Mouse (Mus musculus) gastrocnemius, postnatal 10 days (tissue): ENCODE measurements around the gene Pcnx. TPM values are rescaled to one million over a fixed set of nuclear protein-coding genes. Genes with fewer than 3 reads are reported as not detected.
A peak's percentile ranks its signal among the peaks of the same experiment; 100 is the strongest.

Experiments
- DNase-seq: peaks from one replicate; pipeline ENCODE4 v3.0.0; 2021; ENCODE audit warnings: mixed read lengths
- total RNA-seq, 2 experiments: library from RNA; stranded (reverse); gene quantifications; 2 replicates each; pipeline ENCODE4 v1.2.3; 2021

The Pcnx gene
- total RNA-seq, 2 experiments from 2014 or later = 48.3 to 49.1 TPM

- no peak for DNase-seq
Observed at GRCm38 (mm10) chr12:81855031-81855430, 4.8 kb upstream of the Pcnx start.

DNA sequence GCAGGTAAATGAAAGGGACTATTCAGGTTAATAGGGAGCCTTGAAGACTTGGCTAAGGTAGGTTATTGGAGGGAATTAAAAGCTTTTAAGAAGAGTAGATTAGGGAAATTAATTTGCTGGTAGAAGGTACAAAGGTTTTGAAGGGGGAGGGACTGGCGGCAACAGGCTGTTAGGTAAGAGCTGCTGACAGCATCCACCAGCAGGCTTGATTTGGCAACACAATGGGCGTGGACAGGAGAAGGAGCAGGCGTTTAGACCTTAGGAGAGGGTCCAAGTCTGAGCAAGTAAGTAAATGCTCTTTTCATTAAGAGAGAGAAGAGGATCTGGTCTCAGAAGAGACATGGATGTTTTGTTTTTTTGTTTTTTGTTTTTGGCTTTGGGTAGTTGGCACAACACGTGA is 3.1 kb upstream of the Pcnx start:
- DNase-seq = no peak

DNA sequence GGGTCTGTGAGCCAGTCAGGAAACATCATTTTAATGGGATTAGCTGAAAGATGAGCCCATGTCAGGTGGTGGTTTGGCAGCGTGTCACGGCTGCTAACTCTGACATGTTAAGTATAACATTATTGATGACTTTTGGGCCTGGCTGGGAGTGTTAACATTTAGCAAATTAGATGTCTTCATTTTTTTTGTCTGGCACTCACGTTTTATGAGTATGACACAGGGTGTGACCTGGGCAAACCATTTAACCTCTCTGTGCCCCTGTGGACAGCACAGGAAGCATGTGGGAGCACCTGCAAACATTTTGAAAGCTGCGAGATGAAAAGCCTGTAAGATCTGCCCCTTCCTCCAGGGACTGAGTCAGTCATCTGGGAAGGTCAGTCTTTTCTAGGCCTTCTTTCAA is 2.6 kb upstream of the Pcnx start:
- DNase-seq = no peak

GRCm38 (mm10) chr12:81857978-81858569 is 1.7 kb upstream of the Pcnx start:
- no peak for DNase-seq

DNA sequence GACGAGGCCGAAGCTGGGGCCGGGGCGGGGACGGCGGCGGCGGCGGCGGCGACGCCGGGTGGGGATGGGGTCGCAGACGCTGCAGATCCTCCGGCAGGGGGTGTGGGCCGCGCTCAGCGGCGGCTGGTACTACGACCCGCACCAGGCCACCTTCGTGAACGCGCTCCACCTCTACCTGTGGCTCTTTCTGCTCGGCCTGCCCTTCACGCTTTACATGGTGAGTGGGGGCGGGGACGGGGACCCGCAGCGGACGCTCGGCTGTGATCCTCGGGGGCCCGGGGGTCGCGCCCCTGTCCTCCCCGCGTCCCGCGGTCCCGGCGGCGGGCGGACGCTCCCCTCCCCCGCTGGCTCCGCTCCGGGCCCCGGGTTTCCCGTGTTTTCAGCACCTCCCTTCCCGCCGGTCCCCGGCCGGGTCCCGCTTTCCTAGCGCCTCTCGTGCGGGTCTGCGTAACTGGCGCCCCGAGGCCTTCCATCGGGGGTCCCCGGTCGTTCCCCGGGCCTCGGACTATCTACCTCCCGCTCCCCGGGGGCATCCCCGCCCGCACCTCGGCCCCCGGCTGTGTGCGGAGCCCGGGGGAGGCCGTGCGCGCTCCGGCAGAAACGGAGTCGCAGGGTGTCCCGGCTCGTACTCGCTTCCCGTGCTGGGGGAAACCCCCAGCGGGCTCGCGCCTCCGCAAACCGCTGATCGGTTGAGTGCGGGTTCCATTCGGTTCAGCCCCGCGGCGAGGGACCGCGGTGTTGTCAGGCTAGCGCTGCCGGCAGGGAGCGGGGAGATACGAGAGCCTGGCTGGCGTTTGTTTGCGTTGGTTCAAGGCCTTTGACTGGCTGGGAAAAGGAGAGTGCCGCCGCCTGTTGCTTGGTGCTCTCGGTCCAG is 722 bp downstream of the Pcnx start:
- peak; percentile 68 for DNase-seq

DNA sequence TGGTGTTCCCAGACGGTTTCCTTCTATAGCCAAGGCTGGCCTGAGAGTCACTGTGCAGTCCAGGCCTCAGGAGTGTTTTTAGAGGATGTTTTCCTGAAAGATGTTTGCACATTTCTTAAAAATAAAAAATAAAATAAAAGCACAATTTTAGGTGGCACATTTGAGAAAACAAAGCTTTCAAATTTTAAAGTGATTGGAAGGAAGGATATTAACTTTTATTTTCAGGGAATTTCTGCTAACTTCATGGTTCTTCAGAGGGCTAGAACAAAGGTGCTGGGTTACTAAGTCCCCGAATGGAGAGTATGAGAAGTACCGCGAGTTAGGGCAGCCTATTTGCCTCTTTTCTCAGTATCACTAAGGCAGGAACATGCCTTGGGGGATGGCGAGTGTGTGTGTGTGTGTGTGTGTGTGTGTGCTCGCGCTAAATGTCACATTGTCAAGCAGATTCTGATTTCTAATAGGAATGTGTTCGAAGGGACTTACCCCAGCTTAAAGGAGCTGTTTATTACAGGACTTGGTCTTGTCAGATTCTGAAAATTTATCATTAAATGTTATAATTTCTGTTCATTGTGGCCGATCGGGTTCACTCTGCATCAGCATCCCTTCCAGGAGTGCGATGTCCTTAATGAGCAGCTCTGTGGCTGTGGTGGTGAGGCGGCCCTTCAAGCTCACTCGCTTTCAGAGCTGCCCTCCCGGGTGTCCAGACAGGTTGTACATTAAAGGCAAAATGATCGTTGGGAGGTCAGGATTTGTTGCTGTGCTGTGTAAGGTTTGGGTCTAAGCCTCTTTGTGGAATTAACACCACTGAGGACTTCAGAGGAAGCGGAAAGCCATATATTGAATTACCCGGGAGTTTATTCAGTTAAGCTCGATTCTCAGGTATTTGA is 1.6 kb downstream of the Pcnx start:
- no peak for DNase-seq

DNA sequence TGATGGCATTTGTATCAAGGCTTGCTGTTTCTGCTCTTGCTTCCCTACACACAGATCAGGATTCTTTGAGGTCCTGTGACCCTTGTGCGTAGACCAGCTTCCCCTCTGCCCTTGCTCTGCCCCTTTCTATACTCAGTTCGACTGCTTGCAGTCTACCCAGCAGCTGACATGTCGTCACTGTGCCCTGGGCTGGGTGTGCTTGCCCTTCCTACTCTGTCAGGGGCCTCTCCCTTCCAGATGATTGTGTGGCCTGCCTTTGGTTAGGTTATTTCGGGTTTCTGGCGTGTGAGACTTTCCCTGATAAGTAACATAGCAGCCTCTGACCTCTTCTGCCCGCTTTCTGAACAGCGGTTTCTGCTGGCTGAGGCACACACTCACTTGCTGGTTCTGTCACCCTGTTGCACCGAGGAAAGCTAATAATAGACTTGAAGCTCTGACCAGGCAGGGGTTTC is 2.6 kb downstream of the Pcnx start:
- peak; percentile 10 for DNase-seq

DNA sequence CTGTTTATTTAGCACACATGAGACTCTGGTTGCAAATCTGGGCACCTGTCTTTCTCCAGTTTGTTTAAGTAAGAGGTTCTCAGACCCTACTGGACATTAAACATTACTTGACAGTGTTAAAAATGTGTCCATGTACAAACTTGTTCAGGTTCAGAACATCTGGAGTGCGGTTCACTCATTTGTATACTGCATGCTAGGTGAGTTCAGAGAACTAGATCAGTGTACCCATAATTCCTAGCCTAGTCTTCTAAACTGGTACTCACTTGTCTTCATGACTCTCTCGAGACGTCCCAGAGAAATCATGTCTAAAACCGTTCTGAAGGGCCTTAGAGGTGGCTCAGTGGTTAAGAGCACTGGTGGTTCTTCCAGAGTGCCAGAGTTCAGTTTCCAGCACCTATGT is 4.1 kb downstream of the Pcnx start:
- no peak for DNase-seq

GRCm38 (mm10) chr12:81865183-81865582 is 5.4 kb downstream of the Pcnx start:
- DNase-seq = no peak

- no peak for DNase-seq
Observed at GRCm38 (mm10) chr12:81867316-81867715, 7.5 kb downstream of the Pcnx start.

- no peak for DNase-seq
Observed at GRCm38 (mm10) chr12:81869205-81869940, 9.6 kb downstream of the Pcnx start.

DNA sequence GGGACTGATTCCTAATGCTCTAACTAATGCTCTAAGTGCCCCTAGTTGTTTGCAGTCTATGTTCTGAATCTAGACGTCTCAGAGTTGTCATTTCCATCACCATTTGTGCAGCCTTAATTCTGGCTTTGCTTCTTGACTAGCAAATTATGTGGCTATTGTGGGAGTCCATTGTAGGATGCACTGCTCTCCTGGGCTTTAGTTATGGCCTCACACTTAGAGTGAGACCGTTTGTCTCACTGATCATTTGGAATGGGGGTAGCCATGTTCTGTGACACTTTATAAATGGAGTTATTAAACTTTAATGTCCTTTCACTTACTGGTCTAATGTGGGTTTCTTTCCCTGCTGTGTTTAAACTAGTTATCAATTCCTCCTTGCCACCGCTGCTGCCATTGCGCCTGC is 13.5 kb downstream of the Pcnx start:
- no peak for DNase-seq

DNA sequence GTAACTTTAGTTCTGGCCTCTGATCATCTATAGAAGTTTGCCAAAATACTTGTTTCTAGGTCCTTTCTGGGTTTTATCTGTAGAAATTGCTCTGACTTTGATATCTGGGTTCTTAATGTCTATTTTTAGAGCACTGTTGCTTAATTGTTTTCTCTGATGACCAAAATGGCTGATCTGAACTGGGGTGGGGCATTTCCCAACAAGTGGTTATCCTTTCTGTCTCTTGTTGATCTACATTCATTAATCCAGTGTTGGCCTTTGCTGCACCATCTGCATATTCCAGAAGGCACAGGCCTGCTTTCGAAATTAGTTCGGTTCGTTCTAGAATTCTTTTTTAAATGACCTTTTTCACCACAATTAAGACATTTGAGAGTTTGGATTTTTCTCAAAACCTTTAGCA is 20.3 kb downstream of the Pcnx start:
- no peak for DNase-seq

GRCm38 (mm10) chr12:81883255-81884106 is 23.7 kb downstream of the Pcnx start:
- no peak for DNase-seq

- no peak for DNase-seq
Observed at GRCm38 (mm10) chr12:81884107-81884398, 24.2 kb downstream of the Pcnx start.

DNA sequence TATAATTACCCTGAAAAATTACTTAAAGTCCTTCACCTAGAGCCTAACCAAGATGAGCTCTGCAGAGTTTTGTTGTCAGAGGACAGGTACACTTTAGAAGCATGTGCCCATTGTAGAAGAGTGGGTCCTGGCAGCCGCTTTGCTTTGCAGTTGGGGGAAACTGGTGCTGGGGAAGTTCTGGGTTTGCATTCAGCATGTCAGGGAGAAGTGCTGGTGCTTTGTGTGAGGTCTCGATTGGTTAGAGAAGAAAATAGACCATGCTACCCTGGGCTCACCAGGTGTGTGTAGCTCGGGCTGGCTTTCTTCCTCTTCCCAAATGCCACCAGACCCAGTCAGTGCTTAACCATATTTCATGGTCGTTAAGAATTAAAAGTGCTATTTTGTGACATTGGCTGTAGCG is 25.2 kb downstream of the Pcnx start:
- DNase-seq = no peak

GRCm38 (mm10) chr12:81885982-81886381 is 26.2 kb downstream of the Pcnx start:
- DNase-seq = no peak

DNA sequence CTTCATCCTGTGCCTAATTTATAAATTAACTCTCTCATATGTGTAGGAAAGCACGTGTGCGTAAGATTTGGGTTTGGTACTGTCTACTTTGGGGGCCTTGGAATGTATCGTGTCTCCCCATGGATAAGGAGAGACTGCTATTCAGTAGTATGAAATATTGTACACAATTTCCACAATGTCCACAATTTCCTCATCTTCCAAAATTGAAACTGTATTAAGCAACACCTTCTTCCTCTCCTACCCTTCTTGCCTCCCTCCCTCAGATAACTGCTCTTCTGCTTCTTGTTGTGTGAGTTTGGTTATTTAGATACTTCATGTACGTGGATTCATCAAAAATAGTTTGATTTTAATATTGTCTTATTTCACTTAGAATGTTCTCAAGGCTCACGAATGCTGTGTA is 29.1 kb downstream of the Pcnx start:
- DNase-seq = no peak

DNA sequence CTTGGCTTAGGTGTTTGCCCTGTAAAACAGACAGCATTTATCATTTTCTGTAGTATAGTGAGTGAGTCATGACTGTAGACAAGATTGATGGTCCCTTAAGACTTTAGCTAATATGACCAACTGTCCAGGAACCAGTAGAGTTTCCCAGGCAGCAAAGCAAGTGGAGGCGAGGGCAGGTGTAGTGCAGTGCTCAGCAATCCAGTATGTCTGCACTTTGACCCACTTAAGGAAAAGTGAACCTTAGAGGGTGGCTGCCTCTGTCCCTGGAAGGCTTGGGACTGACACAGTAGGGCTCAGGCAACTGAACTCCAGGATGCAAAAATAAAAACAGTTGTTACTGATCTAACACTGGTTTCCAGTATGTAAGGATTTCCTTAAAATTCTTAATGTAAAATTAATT is 32.1 kb downstream of the Pcnx start:
- DNase-seq = no peak

GRCm38 (mm10) chr12:81894311-81894710 is 34.5 kb downstream of the Pcnx start:
- no peak for DNase-seq

DNA sequence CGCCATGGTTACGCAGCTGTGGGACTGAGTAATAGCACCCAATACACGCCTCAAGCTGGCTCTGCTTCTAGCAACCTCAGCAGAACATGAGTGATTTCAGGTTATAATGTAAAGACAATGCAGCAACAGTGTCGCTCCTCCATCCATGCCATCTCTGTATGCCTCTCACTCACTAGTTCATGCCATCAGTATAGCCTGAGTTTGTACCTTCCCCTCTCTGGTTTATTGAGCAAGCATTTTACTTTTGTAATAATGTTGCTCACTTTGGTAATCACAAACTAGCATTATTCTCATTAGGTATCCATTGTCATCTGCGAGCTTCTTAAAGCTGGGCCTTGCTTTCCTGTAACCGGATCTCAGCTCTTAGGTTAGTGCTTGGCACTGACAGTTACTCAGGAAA is 36.2 kb downstream of the Pcnx start:
- DNase-seq = no peak
